Mouse (Mus musculus): ENCODE results near the gene Strip1. TPM values are rescaled to one million over a fixed set of nuclear protein-coding genes. Genes with fewer than 3 reads are reported as not detected.

Gene Strip1
- polyA plus RNA-seq, 1 experiment from 2014 or later = 68.4 TPM

DNA sequence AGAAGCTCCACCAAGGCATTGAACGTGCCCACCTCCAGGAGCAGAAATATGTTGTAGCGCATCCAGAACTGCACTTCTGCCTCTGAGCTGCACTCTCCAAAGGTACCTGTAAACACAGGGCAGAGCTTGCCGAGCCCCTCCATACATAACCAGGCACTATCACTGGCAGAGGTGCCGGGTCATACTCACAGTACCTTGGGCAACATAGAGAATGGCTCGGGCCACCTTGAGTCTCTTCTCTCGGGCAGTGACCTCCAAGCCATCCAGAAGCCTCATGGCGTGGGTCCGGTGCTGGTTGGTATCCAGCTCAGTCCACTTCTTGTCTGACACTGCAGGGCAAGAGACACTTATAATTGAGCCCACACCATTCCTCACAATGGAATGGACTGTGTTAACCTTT is 4.7 kb downstream of the Strip1 start:
- Histone ChIP-seq H3K4me2 (replicated peaks) (no peak overlapping the region), H3K36me3 (peaks cover 72% of the 10 kb centered on the region), H3K4me1 (peaks cover 11% of the 10 kb centered on the region), H3K9me3 (no peaks in the 10 kb centered on the region), H3K27ac (no peak overlapping the region), H3K4me3 (no peak overlapping the region), H3K27me3 (no peaks in the 10 kb centered on the region), H3K9ac (no peak overlapping the region)
- 97% methylated on average over 8 of the region's 8 CpGs for WGBS
- no peak for ATAC-seq (ENCODE audit: low FRiP score, low read depth)

DNA sequence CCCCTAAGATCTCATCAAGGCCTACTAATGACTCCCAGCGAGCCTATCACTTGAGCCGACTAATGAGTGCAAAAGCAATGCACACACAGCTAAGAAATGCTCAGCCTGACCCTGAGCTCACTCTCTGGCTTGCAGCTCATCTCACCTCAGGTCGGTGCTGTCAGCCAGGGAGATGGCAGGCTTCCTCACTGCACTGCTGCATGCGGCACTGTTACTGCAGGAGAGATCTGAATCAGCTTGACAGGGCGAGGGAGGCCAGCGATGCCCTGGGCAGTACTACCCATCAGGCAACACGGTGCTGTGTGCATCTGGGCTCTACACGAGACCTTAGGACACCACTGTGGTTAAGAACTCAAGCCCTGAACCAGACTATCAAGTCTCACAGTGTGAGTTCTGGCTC is 6.0 kb downstream of the Strip1 start:
- ATAC-seq (ENCODE audit: low FRiP score, low read depth) = no peak
- Histone ChIP-seq H3K4me2 (replicated peaks) (no peak overlapping the region), H3K4me3 (no peak overlapping the region), H3K9ac (no peak overlapping the region), H3K27me3 (no peaks in the 10 kb centered on the region), H3K9me3 (no peaks in the 10 kb centered on the region), H3K27ac (no peak overlapping the region), H3K36me3 (peaks cover 84% of the 10 kb centered on the region), H3K4me1 (peaks cover 9% of the 10 kb centered on the region)
- WGBS = 93% methylated on average over 8 of the region's 8 CpGs

GRCm38 (mm10) chr3:107624424-107624823 is 7.1 kb downstream of the Strip1 start:
- Histone ChIP-seq H3K4me1 (no peaks in the 10 kb centered on the region), H3K9me3 (no peaks in the 10 kb centered on the region), H3K9ac (no peak overlapping the region), H3K27me3 (no peaks in the 10 kb centered on the region), H3K27ac (no peak overlapping the region), H3K4me2 (replicated peaks) (no peak overlapping the region), H3K36me3 (peaks cover 92% of the 10 kb centered on the region), H3K4me3 (no peak overlapping the region)
- ATAC-seq (ENCODE audit: low FRiP score, low read depth) = no peak
- 94% methylated on average over 8 of the region's 8 CpGs for WGBS

DNA sequence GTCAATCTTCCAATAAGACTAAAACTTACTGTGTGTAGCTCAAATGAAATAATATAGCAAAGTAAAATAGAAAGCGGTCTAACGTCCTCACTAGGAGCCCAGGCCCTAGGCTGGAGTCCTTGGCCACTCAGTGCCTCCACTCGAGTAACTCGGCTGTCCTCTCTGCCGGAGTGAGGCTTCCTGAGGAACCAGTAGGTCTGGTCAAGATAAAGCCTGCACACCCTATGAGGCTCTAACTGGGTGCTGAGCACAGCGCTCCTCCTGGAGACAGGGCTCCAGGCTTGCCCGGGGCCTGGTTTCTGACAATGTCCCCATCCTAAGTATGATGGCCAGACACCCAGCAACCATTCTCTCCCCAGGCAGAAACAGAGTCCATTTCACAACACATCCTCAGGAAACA is 9.0 kb downstream of the Strip1 start:
- H3K4me3 ChIP-seq = no peak overlapping the region
- no peaks in the 10 kb centered on the region for H3K27me3 ChIP-seq
- H3K27ac ChIP-seq = no peak overlapping the region
- no peak overlapping the region for H3K9ac ChIP-seq
- no peak overlapping the region for H3K4me2 ChIP-seq (replicated peaks)
- ATAC-seq (ENCODE audit: low FRiP score, low read depth) = no peak
- 94% methylated on average over 7 of the region's 7 CpGs for WGBS
- no peaks in the 10 kb centered on the region for H3K9me3 ChIP-seq
- H3K36me3 ChIP-seq = peaks cover 97% of the 10 kb centered on the region
- no peaks in the 10 kb centered on the region for H3K4me1 ChIP-seq

DNA sequence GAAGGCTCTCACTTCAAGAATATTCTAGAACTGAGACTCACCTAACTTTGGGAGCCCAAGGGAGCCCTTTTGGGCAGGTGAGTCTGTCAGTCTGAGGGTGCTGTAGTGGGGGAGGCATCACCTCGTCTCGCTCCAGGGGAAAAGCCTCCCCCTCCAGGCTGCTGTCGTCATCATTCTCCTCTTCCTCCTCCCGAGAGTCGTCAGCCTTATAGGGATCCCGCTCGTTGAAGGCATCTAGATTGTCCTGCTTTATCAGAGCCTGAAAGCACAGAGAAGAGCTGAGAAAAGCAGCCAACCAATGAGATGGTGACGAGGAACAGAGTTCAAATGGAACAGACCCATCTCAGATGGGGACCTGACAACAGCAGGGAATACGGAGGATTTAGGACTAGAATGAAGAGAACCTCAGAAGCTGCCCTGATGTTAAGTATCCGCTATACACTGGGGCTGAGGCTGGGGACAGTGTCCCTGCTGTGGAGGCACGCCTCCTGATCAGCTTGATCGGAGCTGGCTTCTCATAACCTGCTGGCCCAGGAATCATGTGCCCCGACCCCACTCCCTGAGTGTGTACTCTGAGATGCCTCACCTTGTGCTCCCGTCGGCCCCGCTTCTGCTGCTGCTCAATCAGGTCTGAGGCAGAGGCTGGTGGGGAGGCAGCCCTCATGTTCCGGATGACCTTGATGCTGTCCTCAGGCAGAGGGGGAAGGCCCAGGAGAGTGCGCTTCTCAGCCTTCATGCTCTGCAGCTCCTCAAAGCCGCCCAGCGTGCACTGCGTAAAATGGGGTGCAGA is 10.0 kb downstream of the Strip1 start:
- 93% methylated on average over 21 of the region's 21 CpGs for WGBS
- no peaks in the 10 kb centered on the region for H3K27me3 ChIP-seq
- no peak overlapping the region for H3K9ac ChIP-seq
- no peak for ATAC-seq (ENCODE audit: low FRiP score, low read depth)
- H3K4me2 ChIP-seq (replicated peaks) = no peak overlapping the region
- H3K36me3 ChIP-seq = peaks cover 97% of the 10 kb centered on the region
- no peak overlapping the region for H3K27ac ChIP-seq
- no peak overlapping the region for H3K4me3 ChIP-seq
- no peaks in the 10 kb centered on the region for H3K4me1 ChIP-seq
- no peaks in the 10 kb centered on the region for H3K9me3 ChIP-seq

GRCm38 (mm10) chr3:107619911-107620310 is 11.6 kb downstream of the Strip1 start:
- Histone ChIP-seq H3K27ac (no peak overlapping the region), H3K27me3 (no peaks in the 10 kb centered on the region), H3K4me2 (replicated peaks) (no peak overlapping the region), H3K9me3 (no peaks in the 10 kb centered on the region), H3K4me3 (no peak overlapping the region), H3K9ac (no peak overlapping the region), H3K36me3 (peaks cover 97% of the 10 kb centered on the region), H3K4me1 (no peaks in the 10 kb centered on the region)
- no peak for ATAC-seq (ENCODE audit: low FRiP score, low read depth)
- WGBS = 93% methylated on average over 6 of the region's 6 CpGs

DNA sequence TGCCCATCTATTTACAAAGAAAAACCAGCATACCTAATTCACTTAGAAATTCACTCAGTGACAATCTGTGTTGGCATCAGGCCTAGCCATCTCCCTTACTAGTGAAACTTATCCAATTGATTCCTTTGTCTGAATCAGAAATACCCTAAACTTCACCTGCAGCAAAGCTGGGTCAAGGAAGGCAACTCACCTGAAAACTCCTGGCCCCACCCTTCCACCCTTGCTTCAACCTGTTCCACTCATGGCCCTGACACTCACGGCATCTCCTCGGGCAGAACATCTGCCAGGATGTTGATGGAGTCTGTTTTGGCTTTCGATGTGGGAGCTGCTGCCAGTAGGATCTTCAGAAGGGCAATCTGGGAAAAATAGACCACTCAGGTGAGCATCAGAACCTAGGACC is 13.7 kb downstream of the Strip1 start:
- no peaks in the 10 kb centered on the region for H3K9me3 ChIP-seq
- H3K4me1 ChIP-seq = no peaks in the 10 kb centered on the region
- 97% methylated on average over 3 of the region's 3 CpGs for WGBS
- no peak for ATAC-seq (ENCODE audit: low FRiP score, low read depth)
- no peaks in the 10 kb centered on the region for H3K27me3 ChIP-seq
- H3K4me2 ChIP-seq (replicated peaks) = no peak overlapping the region
- H3K9ac ChIP-seq = no peak overlapping the region
- H3K4me3 ChIP-seq = no peak overlapping the region
- H3K36me3 ChIP-seq = peaks cover 97% of the 10 kb centered on the region
- no peak overlapping the region for H3K27ac ChIP-seq

- Histone ChIP-seq H3K36me3 (peaks cover 76% of the 10 kb centered on the region), H3K27ac (no peak overlapping the region), H3K27me3 (no peaks in the 10 kb centered on the region), H3K4me2 (replicated peaks) (no peak overlapping the region), H3K9ac (no peak overlapping the region), H3K4me3 (no peak overlapping the region), H3K4me1 (no peaks in the 10 kb centered on the region), H3K9me3 (no peaks in the 10 kb centered on the region)
- 90% methylated on average over 11 of the region's 11 CpGs for WGBS
- peak; percentile 42 for ATAC-seq (ENCODE audit: low FRiP score, low read depth)
These were observed 18.5 kb downstream of the Strip1 start for GRCm38 (mm10) chr3:107612902-107613525.

GRCm38 (mm10) chr3:107611394-107611793 is 20.1 kb downstream of the Strip1 start:
- H3K9ac ChIP-seq = no peak overlapping the region
- no peaks in the 10 kb centered on the region for H3K27me3 ChIP-seq
- no peak overlapping the region for H3K27ac ChIP-seq
- ATAC-seq (ENCODE audit: low FRiP score, low read depth) = no peak
- no peaks in the 10 kb centered on the region for H3K4me1 ChIP-seq
- no peaks in the 10 kb centered on the region for H3K9me3 ChIP-seq
- no peak overlapping the region for H3K4me3 ChIP-seq
- H3K4me2 ChIP-seq (replicated peaks) = no peak overlapping the region
- H3K36me3 ChIP-seq = peaks cover 59% of the 10 kb centered on the region
- WGBS = 42% methylated on average over 4 of the region's 4 CpGs

DNA sequence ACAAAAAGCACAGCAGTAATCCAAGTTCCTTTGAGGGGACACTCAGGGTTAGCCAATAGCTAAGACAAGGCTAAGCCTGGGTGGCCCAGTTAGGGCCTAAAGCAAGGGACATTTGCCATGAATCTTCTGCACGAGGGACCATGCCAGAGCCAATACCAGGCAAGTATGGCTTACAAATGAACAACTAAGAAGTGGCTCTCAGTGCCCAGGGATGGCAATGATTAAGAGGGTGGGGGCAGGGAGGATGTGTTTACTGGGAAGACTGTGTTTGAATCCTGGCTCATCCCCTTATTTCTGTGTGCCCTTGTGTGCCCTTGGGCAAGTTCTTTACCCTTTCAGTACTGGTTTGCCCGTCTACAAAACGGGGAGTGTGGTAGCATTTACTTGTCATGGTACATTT is 22.1 kb downstream of the Strip1 start:
- H3K4me2 ChIP-seq (replicated peaks) = no peak overlapping the region
- no peak for ATAC-seq (ENCODE audit: low FRiP score, low read depth)
- no peaks in the 10 kb centered on the region for H3K9me3 ChIP-seq
- no peak overlapping the region for H3K9ac ChIP-seq
- no peaks in the 10 kb centered on the region for H3K27me3 ChIP-seq
- H3K27ac ChIP-seq = no peak overlapping the region
- 45% methylated on average over 3 of the region's 3 CpGs for WGBS
- H3K36me3 ChIP-seq = peaks cover 39% of the 10 kb centered on the region
- H3K4me1 ChIP-seq = no peaks in the 10 kb centered on the region
- no peak overlapping the region for H3K4me3 ChIP-seq

DNA sequence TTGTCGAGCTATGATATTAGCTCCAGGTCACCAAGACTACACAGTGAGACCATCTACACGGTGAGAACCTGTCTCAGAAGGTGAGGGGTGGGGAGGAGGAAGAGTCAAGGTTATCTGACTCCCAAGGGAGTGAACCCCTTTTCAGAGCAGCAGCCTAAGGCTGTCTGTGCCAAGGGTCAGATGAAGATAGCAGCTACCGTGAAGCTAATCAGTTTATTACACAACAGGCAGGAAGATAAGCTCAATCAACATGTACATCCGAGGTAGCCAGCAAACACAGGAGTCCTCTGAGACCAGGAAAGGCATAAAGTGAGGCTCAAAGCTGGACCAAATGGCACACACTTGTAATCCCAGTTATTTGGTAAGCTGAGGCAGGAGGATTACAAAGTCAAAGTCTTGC is 22.7 kb downstream of the Strip1 start:
- Histone ChIP-seq H3K4me1 (no peaks in the 10 kb centered on the region), H3K27me3 (no peaks in the 10 kb centered on the region), H3K27ac (no peak overlapping the region), H3K4me2 (replicated peaks) (no peak overlapping the region), H3K36me3 (peaks cover 34% of the 10 kb centered on the region), H3K9me3 (no peaks in the 10 kb centered on the region), H3K9ac (no peak overlapping the region), H3K4me3 (no peak overlapping the region)
- WGBS = 65% methylated on average over 4 of the region's 4 CpGs
- ATAC-seq (ENCODE audit: low FRiP score, low read depth) = no peak

GRCm38 (mm10) chr3:107607221-107607620 is 24.3 kb downstream of the Strip1 start:
- no peak for ATAC-seq (ENCODE audit: low FRiP score, low read depth)
- no peak overlapping the region for H3K27ac ChIP-seq
- H3K9me3 ChIP-seq = no peaks in the 10 kb centered on the region
- H3K27me3 ChIP-seq = no peaks in the 10 kb centered on the region
- 59% methylated on average over 8 of the region's 8 CpGs for WGBS
- no peaks in the 10 kb centered on the region for H3K4me1 ChIP-seq
- H3K36me3 ChIP-seq = peaks cover 18% of the 10 kb centered on the region
- H3K4me2 ChIP-seq (replicated peaks) = no peak overlapping the region
- H3K9ac ChIP-seq = no peak overlapping the region
- H3K4me3 ChIP-seq = no peak overlapping the region

- no peaks in the 10 kb centered on the region for H3K9me3 ChIP-seq
- no peak overlapping the region for H3K27ac ChIP-seq
- no peak overlapping the region for H3K9ac ChIP-seq
- H3K4me3 ChIP-seq = no peak overlapping the region
- no peaks in the 10 kb centered on the region for H3K36me3 ChIP-seq
- H3K4me1 ChIP-seq = no peaks in the 10 kb centered on the region; the same call in 1 of the 2 replicates
- ATAC-seq (ENCODE audit: low FRiP score, low read depth) = no peak
- H3K27me3 ChIP-seq = peaks cover 5% of the 10 kb centered on the region
- 3% methylated on average over 4 of the region's 4 CpGs for WGBS
- H3K4me2 ChIP-seq (replicated peaks) = no peak overlapping the region
These were observed 26.2 kb downstream of the Strip1 start for GRCm38 (mm10) chr3:107605304-107605703.

Data from limb, embryonic 13.5 days (tissue).